Mouse (Mus musculus) CH12.LX (cell line): ENCODE measurements at regions not wholly inside any gene's neighbourhood (a gene's known extent, or its start where the extent isn't known, plus 50 kb on each side); places are given as distances from the start of the nearest gene placed in this dataset.

Experiments used
- CTCF ChIP-seq, 2 experiments: IDR thresholded peaks in 1 of 2; conservative IDR thresholded peaks in 1 of 2; 2 replicates each; pipeline ENCODE4 v1.5.1; 2011 to 2012; ENCODE audit warnings: low read depth in 2 of 2, low read length in 2 of 2, improper control_type of control experiment in 1 of 2, inconsistent platforms in 1 of 2, mild to moderate bottlenecking in 1 of 2, moderate library complexity in 1 of 2
- HCFC1 ChIP-seq: IDR thresholded peaks from 2 replicates; pipeline ENCODE4 v1.6.1; 2012; ENCODE audit warnings: low read depth, mild to moderate bottlenecking, inconsistent platforms, low read length, improper control_type of control experiment

DNA sequence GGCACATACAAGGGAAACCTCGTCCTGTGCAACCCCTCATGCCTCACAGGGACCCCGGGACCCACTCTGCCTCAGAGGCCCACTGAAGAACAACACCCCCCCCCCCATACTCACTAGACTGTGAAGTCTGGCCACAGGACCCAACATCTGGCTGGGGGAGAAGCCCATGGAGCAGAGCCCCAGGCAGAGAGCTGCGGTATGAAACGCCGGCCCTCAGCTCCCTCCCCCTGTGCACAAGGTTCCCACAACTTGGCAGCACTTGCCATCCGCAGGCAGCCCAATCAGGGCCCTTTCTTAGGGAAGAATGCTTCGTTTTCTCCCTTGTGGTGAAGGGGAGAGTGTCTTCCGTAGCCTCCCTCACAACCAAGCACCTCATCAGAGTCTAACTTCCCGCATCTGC, 66.6 kb upstream of the Tmem132d start:
- TF ChIP-seq CTCF (conservative IDR thresholded peaks at IDR 0.05 in 1 of 2, IDR thresholded peaks at IDR 0.05 in 1 of 2; ENCODE audit: low read depth in 2 of 2, low read length in 2 of 2) (no peak), HCFC1 (no peak)
